Mouse (Mus musculus): Measurements from ENCODE around the gene Gsta2. TPM values are rescaled to one million over a fixed set of nuclear protein-coding genes. Genes with fewer than 3 reads are reported as not detected.

Gene Gsta2
- polyA plus RNA-seq, 1 experiment from 2014 or later: not detected

Other genes with a start within 250 kb of the Gsta2 start
- 25.0 and 27.8 TPM in 2 replicates for gene Fbxo9, start 246.7 kb downstream of the Gsta2 start, polyA plus RNA-seq (2016; fragmentation: Nextera tagmentation; extraction: Ambion mirVana)
- gene Ick, start 246.6 kb downstream of the Gsta2 start, polyA plus RNA-seq (2016; fragmentation: Nextera tagmentation; extraction: Ambion mirVana): 37.7 and 39.1 TPM in 2 replicates
- 58.1 and 60.9 TPM in 2 replicates for gene Gsta4, start 173.0 kb downstream of the Gsta2 start, polyA plus RNA-seq (2016; fragmentation: Nextera tagmentation; extraction: Ambion mirVana)
- not detected in 2 replicates for gene Gsta1, start 125.1 kb downstream of the Gsta2 start, polyA plus RNA-seq (2016; fragmentation: Nextera tagmentation; extraction: Ambion mirVana)
- gene Gm3776, start 98.7 kb downstream of the Gsta2 start, polyA plus RNA-seq (2016; fragmentation: Nextera tagmentation; extraction: Ambion mirVana): not detected in 2 replicates
- not detected in 2 replicates for gene Gm10639, start 65.9 kb downstream of the Gsta2 start, polyA plus RNA-seq (2016; fragmentation: Nextera tagmentation; extraction: Ambion mirVana)
- not detected in 2 replicates for gene Omt2a, start 41.0 kb downstream of the Gsta2 start, polyA plus RNA-seq (2016; fragmentation: Nextera tagmentation; extraction: Ambion mirVana)
- not detected in 2 replicates for gene Omt2b, start 28.2 kb downstream of the Gsta2 start, polyA plus RNA-seq (2016; fragmentation: Nextera tagmentation; extraction: Ambion mirVana)
- gene Dppa5a, start 12.4 kb upstream of the Gsta2 start, polyA plus RNA-seq (2016; fragmentation: Nextera tagmentation; extraction: Ambion mirVana): 0.37 and 0.54 TPM in 2 replicates
- 1.6 and 2.8 TPM in 2 replicates for gene Ooep, start 22.9 kb upstream of the Gsta2 start, polyA plus RNA-seq (2016; fragmentation: Nextera tagmentation; extraction: Ambion mirVana)
- 0.10 and 0.21 TPM in 2 replicates for gene Ddx43, start 40.0 kb upstream of the Gsta2 start, polyA plus RNA-seq (2016; fragmentation: Nextera tagmentation; extraction: Ambion mirVana)
- gene Cgas, start 87.4 kb upstream of the Gsta2 start, polyA plus RNA-seq (2016; fragmentation: Nextera tagmentation; extraction: Ambion mirVana): 0.20 and 0.46 TPM in 2 replicates
- 22.6 and 25.1 TPM in 2 replicates for gene Mto1, start 92.4 kb upstream of the Gsta2 start, polyA plus RNA-seq (2016; fragmentation: Nextera tagmentation; extraction: Ambion mirVana)
- gene Gm17324, start 93.0 kb upstream of the Gsta2 start, polyA plus RNA-seq (2016; fragmentation: Nextera tagmentation; extraction: Ambion mirVana): 0.55 and 0.68 TPM in 2 replicates
- gene Eef1a1, start 133.4 kb upstream of the Gsta2 start, polyA plus RNA-seq (2016; fragmentation: Nextera tagmentation; extraction: Ambion mirVana): 3,168 and 3,706 TPM in 2 replicates
- 10.0 and 10.4 TPM in 2 replicates for gene Slc17a5, start 232.3 kb upstream of the Gsta2 start, polyA plus RNA-seq (2016; fragmentation: Nextera tagmentation; extraction: Ambion mirVana)

Measured in hindbrain, embryonic 10.5 days (tissue).